Mouse (Mus musculus): ENCODE results near the gene Dkkl1.

Gene Dkkl1

DNA sequence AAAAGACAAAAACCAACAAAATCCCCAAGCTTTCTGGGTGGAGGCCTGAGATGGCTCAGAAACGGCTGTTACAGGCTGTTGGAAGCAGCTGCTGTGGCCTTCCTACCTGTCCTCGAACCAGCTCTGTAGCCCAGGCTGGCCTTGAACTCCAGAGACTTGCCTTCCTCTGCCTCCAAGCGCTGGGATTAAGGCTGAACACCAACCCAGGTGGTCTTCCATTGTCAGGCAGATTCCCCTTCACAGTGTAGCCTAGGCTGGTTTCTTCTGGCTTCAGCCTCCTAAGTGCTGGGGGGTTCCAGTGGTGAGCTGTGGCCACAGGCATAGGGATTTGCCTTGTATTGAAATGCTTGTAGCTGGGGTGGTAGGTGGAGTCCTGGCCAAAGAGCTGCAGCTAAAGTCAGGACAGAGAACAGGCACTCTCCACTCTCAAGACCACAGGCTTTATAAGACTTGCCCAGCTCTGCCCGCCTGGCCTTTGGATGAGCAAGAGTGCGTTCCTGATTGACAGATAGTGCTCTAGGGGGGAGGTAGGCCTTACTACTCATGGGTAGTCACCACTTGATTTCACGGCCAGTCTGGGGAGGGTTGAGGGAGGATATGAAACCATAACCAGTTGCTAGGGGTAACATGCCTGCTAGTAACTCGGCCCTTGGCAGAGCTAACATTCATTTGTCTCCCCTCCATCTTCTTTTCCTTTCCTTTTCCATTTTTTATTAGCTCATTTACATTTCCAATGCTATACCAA is 17.7 kb upstream of the Dkkl1 start:
- in situ Hi-C loops (cut with MboI): no loop called here

DNA sequence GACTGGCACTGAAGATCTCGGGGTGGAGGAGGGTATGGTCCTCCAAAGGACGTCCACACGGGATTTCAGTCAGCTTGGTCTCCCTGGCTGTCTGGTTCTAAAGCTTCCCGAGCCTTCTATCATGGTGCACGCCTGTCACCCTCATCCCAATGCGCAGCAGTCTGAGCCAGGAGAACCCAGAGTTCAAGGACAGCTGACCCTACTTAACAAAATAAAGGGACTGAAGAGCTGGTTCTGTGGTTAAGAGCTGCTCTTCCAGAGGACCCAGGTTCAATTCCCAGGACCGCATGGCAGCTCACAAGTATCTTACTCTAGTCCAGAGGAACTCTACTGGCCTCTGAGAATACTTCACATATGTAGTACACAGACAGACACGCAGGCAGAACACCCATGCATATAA is 17.1 kb upstream of the Dkkl1 start:
- in situ Hi-C loops (cut with MboI): no loop called here

DNA sequence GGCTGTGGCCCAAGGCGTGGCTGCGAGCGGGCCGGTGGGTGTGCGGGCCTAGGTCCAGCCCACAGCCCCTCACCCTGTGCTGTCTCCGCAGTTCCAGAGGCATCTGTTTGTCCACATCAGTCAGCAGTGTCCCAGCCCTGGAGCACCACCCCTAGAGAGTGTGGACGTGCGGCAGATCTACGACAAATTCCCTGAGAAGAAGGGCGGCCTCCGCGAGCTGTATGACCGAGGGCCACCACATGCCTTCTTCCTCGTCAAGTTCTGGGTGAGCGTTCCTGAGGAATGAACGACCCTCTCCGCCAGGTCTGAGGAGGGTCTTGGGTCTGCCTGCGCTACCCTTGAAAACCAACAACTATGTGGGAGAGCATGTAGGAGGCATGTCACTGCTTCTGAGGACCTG is 16.6 kb upstream of the Dkkl1 start:
- in situ Hi-C loops (cut with MboI): no loop called here

DNA sequence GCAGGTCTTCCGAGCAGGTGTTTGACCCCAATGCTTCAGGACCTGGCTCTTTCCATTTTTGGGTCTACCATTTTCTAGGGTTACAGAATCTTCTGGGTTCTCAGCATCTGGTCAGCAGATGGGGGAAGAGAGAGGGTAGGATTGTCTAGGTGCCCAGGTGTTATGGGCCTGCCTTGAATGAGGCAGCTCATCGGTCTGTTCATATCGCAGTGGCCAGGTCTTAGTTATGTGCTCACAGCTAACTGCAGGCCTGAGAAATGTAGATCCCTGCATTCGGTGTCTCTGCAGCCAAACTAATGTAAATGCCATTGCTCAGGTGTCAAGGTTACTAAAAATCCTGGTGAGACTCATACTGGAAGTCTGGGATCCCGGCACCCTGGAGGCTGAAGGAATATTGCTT is 14.5 kb upstream of the Dkkl1 start:
- in situ Hi-C loops (cut with MboI): no loop called here

DNA sequence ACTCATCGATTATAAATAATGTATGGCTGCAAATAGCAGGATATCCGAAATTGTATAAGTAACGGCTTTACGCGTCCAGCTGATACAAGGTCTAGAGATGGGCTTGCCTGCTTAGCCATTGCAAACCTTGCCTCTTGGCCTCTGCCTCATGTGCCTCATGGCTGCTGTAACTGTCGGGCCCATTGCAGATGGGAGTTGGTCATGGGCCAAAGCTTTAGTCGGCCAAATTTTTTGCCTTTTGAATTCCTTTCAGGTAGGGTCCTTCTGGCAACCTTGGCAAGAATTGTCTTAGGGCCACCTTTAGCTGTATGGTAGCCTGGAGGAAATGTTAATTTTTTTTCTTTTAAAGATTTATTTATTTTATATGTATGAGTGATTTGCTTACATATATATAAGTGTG is 12.9 kb upstream of the Dkkl1 start:
- in situ Hi-C loops (cut with MboI): no loop called here

DNA sequence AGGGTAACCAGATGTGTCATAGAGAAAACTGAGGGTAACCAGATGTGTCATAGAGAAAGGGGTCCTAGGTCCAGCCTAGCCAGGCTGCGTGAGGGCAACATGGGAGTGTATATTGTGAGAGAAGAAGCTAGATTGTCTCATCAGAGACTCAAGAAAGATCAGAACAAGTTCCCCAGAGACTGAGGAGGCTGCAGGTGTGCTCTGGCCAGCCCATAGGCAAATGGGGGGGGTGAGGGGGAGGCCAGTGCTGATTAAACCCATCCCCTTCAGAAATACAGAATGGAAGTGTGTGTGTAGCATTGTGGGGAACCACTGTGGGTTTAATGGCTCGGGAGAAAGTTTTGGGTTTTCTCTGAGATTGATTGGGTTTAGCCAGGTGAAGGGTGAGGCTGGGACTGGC is 9.7 kb upstream of the Dkkl1 start:
- in situ Hi-C loops (cut with MboI): no loop called here

DNA sequence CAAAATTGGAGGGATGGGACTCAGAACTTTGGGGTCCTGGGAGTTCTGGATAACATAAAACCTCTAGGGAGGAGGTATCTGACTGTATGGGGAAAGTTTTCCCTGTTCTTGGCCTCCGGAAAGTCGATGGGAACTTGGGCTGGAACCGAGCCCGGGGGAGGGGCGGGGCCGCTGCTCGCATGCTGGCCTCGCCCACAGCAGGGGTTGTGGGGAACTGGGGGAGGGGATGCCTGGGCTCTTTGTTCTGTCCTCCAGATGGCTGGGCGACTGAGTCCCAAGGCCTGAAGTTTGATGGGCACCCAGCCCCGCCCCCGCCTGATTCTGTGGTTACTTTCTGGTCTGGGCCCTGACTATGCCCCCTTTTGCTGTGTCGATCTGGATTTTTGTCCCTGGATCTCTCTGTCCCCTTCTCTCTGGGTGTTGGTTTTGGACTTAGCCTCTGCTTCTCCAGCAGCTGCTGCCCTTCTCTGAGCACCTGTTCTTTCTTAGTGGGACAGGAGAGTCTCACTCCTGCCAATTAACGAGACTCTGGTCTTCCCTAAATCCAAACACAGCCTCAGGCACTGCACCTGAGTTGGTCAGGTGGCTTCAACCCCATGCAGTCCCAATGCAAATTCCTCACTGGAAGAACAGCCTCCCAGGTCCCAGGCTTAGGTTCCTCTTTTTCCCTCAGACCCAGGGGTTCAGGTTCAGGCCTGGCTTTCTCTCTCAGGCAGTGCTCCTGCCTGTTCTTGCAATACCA is 4.7 kb upstream of the Dkkl1 start:
- in situ Hi-C loops (cut with MboI): no loop called here

DNA sequence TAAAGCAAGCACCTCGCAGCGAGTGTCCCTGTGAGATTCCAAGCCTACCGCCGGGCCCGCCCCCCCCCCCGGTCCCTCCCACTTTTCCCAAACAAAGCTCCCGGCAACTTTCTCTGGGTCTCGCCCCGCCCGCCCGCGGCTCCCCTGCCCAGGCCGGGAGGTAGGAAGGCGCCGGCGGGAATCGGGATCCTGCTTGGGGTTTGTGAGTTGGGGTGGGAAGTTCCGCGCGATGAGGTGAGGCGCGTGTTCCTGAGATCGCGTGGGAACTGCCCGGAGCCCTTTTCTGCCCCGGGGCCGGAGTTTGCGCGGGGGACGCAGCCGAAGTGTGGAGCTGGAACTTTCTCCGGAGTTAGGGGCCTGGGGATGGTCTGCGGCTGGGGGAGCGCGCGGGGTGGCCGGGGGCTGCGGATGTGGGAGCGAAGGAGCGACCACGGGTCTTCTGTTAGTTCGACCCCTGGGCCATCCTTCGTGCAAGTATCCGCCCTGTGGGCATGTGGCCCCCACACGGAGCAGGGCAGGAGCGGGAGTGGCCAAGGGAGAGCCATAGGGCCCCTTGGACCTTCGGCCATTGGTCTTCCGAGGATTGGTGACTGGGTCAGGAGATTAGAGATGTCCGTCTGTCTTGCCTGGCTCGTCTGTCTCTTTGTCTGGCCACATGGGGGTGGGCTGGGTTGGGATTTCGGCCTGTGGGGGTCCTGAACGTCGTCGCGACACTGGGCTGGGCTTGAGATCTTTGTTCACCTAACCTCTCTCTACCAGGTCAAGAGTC is 3.9 kb upstream of the Dkkl1 start, which contains the start of gene Tead2:
TSS of gene Tead2 (plus strand) at position 81 of the 769 bp plus-strand sequence.
- in situ Hi-C loops (cut with MboI): no loop called here

DNA sequence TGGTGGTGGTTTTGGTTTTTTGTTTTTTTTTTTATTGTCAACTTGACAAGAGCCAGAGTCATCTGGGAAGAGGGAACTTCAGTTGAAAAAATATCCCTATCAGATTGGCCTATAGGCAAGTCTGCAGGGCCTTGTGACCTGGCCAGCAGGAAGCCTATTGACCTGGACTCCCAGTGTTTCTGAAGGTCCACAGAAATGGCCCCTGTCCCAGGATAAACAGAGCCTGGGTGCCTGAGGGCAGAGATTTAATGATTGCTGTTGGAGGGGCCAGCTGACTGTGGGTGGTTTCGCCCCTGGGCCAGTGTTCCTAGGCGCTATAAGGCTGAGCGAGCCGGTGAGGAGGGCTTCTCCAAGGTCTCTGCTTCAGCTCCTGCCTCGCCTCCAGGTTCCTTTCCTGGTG is 1.8 kb upstream of the Dkkl1 start:
- in situ Hi-C loops (cut with MboI): no loop called here

DNA sequence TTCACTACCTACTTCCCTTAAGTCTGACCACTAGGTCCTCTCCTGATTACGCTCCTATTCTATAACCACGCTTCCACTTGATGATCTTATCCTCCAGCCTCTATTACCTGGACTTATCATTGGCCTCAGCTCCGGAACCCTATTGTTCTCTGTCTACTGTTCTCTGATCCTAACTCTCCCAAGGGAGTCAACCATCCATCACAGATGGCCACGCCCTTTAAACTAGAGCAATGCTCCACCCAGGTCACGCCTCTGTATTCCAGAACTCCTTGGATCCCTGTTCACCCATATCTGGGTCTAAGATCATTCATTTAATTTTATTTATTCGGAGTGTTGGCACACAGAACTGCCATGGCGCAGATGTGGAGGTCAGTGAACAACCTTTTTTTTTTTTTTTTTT is 409 bp upstream of the Dkkl1 start:
- in situ Hi-C loops (cut with MboI): no loop called here

DNA sequence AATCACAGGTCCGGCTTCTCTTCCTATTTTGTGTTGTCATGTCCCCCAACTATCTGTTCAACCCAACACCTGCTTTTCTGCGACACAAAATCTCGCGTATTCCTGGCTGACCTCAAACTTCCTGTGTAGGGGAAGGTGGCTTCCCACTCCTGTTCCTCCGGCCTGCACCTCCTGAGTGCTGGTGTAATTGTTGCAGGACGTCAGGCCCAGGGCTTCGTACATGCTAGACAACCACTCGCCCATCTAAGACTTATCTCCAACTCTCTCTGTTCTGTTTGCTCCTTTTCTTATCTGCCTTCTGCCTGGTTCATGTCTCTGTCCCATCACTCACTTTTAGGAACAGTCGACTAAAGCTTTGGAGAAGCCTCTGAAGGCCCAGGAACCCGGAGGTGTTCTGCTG is 877 bp downstream of the Dkkl1 start:
- in situ Hi-C loops (cut with MboI): no loop called here

DNA sequence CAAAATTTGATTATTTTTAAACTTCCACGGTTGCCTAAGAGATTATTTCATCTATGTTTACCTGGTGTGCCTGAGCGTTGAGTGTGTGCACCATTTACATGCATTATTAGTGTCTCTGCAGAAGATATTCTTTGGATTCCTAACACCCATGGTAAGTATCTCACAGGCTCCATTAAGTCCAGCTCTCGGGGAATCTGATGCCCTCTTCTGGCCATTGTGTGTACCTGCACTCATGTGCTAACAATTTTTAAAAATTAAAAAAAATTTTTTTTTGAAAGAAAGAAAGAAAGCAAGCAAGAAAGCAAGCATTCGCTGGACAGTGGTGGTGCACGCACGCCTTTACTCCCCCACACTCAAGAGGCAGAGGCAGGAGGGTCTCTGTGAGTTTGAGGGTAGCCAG is 3.7 kb downstream of the Dkkl1 start:
- in situ Hi-C loops (cut with MboI): no loop called here

DNA sequence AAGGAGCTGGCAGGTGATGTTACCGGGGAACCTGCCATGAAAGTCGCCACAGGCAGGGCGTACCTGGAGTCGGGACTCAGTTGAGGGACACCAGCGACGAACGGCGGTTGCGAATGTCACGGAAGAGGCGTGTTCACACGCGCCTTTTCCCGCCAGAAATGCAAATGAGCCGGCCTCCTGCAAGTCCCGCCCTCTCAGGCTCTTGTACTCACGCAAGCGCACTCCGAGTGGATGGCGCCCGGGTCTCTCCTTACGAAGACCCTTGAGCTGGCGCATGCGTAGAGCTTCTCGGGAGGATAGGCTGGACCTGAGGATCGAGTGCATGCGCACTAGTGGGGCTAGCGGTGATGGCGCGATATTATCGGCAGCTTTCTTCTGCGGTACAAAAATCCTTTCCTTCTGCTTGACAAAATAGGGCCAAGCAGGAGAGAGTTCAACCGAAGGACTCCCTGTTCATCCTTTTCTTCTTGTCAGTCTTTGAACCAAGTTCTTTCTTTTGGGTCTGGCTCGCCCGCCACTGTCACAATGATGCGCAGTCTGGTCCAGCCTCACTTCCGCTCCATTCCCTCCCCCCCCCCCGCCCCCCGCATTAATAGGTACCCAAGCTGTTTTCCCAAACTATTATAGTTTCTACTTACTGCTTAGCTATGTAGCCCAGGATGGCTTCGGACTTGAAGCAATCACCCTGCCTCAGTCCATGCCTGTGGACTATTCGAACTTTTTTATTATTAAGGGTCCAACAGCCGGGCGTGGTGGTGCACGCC is 7.4 kb downstream of the Dkkl1 start, which contains the start of gene Ccdc155:
TSS of gene Ccdc155 (minus strand) at position 513 of the 764 bp plus-strand sequence.
- in situ Hi-C loops (cut with MboI): no loop called here

DNA sequence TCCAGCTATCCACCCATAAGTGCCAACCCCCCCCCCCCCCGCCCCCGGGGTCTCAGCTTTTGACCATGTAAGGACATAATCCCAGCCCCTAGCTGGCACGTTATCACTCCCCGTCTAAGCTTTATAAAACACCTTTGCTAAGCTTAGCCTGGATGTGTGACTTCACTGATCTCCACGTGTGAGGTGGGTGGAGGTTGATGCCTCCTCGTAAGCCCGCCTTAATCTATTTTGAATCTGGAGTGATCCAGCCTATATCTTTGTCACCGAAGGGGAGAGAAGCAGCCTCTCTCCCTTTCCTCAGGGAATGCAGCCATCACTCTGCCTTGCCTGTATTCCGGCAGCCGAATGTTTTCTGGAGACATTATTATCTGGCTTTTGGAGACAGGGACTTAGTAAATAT is 9.3 kb downstream of the Dkkl1 start:
- in situ Hi-C loops (cut with MboI): no loop called here

DNA sequence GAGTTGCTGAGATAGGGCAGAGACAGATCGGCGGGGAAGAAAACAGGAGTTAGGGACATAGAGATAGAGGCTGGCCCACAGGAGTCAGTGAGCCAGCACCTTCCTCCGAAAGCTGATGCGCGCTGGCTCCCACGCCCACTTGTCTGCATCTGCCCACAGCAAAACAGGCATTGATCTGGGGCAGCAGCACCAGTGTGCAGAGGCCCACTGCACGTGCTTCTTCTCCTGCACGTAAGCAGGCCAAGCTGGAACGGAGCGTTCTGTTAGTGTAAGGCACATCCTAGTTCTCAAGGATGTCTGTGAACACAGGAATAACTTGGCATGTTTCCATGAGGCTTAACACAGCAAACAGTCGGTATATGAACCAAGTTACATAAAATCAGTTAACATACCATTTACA is 13.0 kb downstream of the Dkkl1 start:
- in situ Hi-C loops (cut with MboI): no loop called here

DNA sequence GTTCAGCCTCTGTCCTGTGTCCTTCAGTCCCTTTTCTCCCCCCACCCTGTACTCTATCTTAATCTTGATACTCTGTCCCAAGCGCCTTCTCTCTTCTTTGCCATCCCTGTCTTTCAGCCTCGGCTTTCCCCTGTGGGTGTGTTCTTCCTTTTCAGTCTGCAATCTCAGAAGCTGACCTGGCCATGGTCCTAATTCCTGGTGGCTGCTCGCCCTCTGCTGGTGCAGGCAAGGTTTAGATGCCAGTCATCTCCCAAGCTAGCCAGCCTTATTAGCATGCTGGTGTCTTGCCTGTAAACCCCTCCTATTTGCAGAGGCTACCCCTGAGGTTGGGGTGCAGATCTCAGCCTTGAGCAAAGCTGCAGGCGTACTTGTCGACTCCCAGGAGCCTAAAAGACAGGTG is 13.5 kb downstream of the Dkkl1 start:
- in situ Hi-C loops (cut with MboI): no loop called here

DNA sequence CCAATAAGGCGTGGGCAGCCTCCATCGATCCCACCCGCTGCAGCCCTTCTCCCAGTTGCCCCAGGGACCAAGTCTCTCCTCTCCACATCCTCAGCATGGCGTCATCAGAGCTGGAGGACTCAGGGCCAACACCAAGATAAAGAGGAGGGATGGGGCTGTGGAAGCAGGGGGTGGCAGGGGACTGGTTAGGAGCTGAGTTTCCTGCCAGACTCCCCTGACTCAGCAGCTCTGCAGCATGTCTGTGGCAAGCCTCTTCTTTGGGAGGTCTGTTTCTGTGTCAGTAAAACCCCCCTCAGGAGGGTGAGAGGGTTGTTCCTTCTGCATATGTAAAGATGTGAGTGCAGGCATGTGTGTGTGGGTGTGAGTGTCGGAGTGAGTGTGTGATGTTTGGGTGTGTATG is 15.0 kb downstream of the Dkkl1 start:
- in situ Hi-C loops (cut with MboI): no loop called here

DNA sequence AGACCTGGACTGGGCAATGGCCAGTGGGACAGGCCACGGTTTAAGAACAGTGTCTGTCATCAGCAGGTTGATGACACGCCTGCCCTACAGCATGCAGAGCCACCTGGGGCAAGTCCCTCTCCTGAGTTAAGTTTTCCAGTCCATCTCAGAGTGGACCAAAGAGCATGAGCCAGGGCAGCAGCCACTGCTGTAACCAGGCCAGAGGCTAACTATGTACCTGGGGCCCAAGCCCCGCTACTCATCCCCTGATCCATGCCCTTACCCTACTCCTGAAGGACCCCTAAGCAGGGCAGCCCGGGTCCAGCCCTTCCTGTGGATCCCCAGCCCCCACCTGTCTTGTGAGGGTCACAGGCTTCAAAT is 15.8 kb downstream of the Dkkl1 start:
- in situ Hi-C loops (cut with MboI): no loop called here

DNA sequence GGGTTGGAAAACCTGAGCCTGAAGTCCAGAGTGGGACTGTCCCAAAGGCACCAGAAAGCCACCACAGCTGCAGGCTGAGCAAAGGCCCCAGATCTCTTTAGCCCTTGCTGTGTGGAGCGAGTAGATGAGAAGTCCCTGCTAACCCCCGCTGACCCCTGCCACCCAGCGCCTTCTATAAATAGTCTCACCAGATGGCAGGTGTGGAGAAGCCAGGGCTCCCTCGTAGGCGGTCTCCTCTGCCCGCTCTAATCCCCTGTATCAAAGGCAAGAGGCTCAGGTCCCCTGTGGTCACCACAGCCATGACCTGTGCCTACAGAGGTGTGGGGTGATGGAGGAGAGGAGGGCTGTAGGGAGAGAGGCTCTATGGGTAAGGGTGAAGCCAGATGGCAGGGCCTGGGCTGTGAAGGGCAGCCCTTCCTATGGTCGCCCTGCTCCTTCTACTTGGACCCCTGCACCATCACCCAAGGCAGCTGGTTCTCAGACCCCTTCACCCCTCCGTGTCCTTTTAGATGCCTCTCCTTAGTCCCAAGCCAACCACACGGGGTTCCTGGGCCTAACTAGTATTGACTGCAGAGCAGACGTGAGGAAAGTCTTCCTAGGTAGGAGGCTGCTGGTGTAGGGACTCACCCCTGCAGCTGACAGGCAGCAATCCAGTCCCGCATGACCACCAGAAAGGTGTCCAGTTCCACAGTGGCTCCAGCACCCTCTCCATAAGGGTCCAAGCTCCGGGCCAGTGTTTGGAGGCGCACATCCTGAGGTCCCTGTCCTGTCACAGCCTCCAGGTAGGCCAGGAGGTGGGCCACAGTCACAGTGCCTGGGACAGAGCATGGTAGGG is 16.4 kb downstream of the Dkkl1 start:
- in situ Hi-C loops (cut with MboI): no loop called here

DNA sequence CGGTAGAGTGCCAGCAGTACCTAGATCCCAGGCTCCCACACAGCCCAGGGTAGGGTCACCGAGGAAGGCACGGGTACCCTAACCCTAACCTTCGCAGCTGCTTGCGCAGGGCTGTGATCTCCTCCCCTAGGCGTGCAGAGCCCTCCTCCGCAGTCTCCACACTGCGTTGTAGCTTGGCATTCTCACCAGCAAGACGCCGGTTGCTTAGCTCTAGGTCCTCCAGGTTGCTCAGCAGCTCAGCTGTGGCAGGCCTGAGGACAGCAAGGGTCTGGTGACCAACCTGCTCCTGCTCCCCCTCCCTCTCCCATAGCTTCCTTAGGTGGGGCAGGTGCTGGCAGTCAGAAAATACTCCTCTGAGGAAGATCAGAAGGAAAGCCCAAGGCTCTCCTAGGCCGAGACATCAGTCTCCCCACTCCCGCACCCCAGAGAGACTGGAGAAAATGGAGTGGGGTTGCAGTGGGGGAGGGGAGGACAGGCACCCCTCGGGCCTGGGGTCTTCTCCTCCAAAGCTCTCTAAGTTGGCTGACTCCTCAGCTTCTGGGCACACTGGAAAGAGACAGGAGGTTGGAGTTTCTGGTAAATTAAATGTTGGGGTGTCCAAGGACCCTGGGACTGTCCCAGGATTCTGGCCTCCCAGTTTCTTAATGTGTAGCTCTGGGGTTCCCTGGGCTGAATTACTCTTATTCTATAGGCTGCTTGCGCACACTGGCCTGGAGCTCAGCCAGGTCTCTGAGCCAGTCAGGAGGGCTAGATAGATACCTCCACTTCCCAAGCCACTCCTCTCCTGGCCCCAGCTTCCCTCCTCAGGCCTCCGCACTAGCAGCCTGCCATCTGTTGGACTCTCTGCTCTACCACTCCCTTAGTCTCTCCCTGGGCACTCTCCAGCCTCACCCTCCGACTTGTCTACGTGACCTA is 17.8 kb downstream of the Dkkl1 start:
- in situ Hi-C loops (cut with MboI): no loop called here
